Mouse (Mus musculus) hindbrain, embryonic 16.5 days (tissue): ENCODE results near the gene Mpzl1. TPM values are rescaled to one million over a fixed set of nuclear protein-coding genes. Genes with fewer than 3 reads are reported as not detected.
A peak's percentile ranks its signal among the peaks of the same experiment; 100 is the strongest.
"Not testable (repeated sequence)": the region's sequence is repeated elsewhere in the genome, so short reads cannot be mapped to it uniquely, and the experiment has no call there.

Source experiments
- ATAC-seq: fragments of 200-750 bp; cut with Nextera tagmentation; 2 replicates; pipeline ENCODE4 v1.8.0; 2017; ENCODE audit warnings: moderate TSS enrichment, moderate library complexity
- H3K27ac ChIP-seq: fragments of 300-500 bp; sonication (generic); 2 replicates; pipeline ENCODE4 v1.5.1; 2014; ENCODE audit warnings: low read depth, mild to moderate bottlenecking, control low read depth, low read length, moderate library complexity
- H3K27me3 ChIP-seq: fragments of 300-500 bp; sonication (generic); replicated peaks from 2 replicates; pipeline ENCODE4 v1.6.1; 2014; ENCODE audit warnings: low read length; ENCODE audit not compliant: control insufficient read depth, insufficient read depth
- H3K36me3 ChIP-seq: fragments of 300-500 bp; sonication (generic); 2 replicates; pipeline ENCODE4 v1.6.1; 2014; ENCODE audit warnings: mild to moderate bottlenecking, low read length, moderate library complexity, mixed read lengths; ENCODE audit not compliant: control insufficient read depth, insufficient read depth
- H3K4me1 ChIP-seq: fragments of 300-500 bp; sonication (generic); 2 replicates; pipeline ENCODE4 v1.6.1; 2014; ENCODE audit warnings: low read depth, low read length; ENCODE audit not compliant: control insufficient read depth, insufficient read depth
- H3K4me2 ChIP-seq: fragments of 300-500 bp; sonication (generic); 2 replicates; pipeline ENCODE4 v1.6.1; 2014; ENCODE audit warnings: mild to moderate bottlenecking, low read length, control low read depth, moderate library complexity
- H3K4me3 ChIP-seq: fragments of 300-500 bp; sonication (generic); 2 replicates; pipeline ENCODE4 v1.5.1; 2014; ENCODE audit warnings: mild to moderate bottlenecking, low read length, control low read depth, moderate library complexity
- H3K9ac ChIP-seq: fragments of 300-500 bp; sonication (generic); 2 replicates; pipeline ENCODE4 v1.6.1; 2014; ENCODE audit warnings: low read depth, mild to moderate bottlenecking, control low read depth, low read length, moderate library complexity
- H3K9me3 ChIP-seq: fragments of 300-500 bp; sonication (generic); 2 replicates; pipeline ENCODE4 v1.6.1; 2014; ENCODE audit warnings: mild to moderate bottlenecking, low read length, moderate library complexity; ENCODE audit not compliant: control insufficient read depth
- WGBS: fragments of 180-500 bp; shearing (Covaris S2); extraction: QIAGEN DNeasy Blood & Tissue Kit; methylation state at CpG from one replicate; pipeline ENCODE4 v1.1.7; 2014; 5-methylcytosine and 5-hydroxymethylcytosine counted together
- polyA plus RNA-seq: library from polyadenylated mRNA; unstranded; fragments of >200 nt; fragmentation: Nextera tagmentation; extraction: Ambion mirVana; gene quantifications from 2 replicates; pipeline ENCODE4 v1.2.1, GENCODE M21; 2015

Gene Mpzl1
- 163 and 169 TPM in 2 replicates for polyA plus RNA-seq

DNA sequence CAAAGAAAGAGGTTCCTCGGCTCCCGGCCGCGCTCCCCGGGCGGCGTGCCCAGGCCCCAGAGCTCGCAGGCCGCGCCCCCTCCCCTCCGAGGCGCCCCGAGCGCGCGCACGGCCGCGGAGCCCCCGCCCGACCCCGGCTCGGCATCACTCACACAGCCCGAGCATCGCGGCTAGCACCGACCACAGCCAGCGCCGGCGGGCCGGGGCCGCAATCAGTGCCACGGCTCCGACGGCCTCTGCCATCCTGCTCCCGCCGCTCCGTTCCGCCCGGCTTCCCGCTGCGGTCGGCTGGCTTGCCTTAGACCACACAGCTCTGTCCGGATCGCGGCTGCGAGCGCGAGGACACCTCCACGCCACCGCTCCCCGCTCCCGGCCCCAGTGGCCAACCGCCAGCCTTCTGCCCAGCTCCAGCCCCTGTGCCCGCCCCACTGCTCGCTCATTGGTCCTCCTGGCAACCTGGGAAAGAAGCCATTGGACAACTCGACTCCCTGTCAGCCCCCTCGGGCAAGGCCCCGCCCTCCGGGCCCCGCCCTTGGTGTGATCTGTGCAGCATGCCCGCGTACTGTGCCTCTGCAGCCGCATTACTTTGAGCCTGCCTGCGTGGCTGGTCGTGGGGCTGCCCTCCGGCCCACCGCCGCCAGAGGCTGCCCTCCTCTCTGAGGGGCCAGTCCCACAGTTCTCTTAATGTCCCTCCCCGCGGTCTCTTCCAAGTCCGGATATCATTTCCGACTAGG lies at the start of gene Mpzl1:
Mpzl1 (minus strand) TSS at position 388 of the 734 bp plus-strand sequence.
- peak within 1 kb of the TSS; percentile 84 for H3K9ac ChIP-seq
- WGBS: under 1% methylated on average over 51 of the region's 73 CpGs
- H3K9me3 ChIP-seq: no peaks in the 10 kb centered on the region
- H3K27me3 ChIP-seq: no peaks in the 10 kb centered on the region
- H3K4me3 ChIP-seq: peak within 1 kb of the TSS; percentile 67
- H3K36me3 ChIP-seq: no peaks in the 10 kb centered on the region
- peak within 1 kb of the TSS; percentile 95 for H3K27ac ChIP-seq
- peak within 1 kb of the TSS; percentile 85 for H3K4me2 ChIP-seq
- peaks cover 24% of the 10 kb centered on the region for H3K4me1 ChIP-seq
- peak; percentile 99 for ATAC-seq

DNA sequence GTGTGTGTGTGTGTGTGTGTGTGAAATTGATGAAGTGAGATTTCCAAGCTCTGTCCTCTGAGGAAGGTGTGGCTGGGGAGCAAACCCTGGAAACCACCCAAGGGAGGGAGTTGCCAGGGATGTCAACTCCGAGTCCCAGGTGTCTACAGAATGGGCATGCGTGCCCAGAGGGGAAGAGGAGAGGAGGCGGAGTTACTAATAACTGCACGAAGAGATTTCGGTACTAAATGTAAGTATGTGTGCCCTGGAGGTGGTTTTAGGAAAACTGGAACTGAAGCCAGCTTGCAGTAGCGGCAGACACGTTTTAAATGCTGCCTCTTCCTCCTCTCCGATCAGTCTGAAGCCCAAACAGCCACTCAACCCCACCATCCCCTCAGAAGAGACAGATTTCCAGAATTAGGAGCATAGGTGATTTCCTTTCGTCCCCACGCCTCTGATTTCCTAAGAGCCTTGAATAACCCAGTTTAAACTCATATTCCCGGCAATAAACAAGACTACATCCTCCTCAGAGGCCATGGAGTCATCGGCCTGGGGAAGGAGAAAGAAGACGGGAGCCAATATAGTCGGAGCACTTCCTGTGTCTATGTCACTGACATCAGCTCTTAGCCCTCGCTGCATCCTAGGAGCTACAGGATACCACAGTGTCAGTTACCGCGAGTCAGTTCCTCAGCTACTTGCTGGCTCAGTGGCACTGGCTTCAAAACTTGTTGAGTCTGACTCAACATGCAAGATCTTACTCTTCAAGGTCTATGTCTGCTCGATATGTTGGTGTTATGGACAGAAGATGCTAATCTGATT lies 47.9 kb upstream of the Mpzl1 start:
- H3K27me3 ChIP-seq: no peaks in the 10 kb centered on the region
- no peak overlapping the region for H3K9ac ChIP-seq
- H3K27ac ChIP-seq: no peak overlapping the region
- no peak overlapping the region for H3K4me3 ChIP-seq
- no peaks in the 10 kb centered on the region for H3K9me3 ChIP-seq
- ATAC-seq: no peak
- H3K4me1 ChIP-seq: no peaks in the 10 kb centered on the region
- no peak overlapping the region for H3K4me2 ChIP-seq
- no peaks in the 10 kb centered on the region for H3K36me3 ChIP-seq
- 81% methylated on average over 18 of the region's 18 CpGs for WGBS

DNA sequence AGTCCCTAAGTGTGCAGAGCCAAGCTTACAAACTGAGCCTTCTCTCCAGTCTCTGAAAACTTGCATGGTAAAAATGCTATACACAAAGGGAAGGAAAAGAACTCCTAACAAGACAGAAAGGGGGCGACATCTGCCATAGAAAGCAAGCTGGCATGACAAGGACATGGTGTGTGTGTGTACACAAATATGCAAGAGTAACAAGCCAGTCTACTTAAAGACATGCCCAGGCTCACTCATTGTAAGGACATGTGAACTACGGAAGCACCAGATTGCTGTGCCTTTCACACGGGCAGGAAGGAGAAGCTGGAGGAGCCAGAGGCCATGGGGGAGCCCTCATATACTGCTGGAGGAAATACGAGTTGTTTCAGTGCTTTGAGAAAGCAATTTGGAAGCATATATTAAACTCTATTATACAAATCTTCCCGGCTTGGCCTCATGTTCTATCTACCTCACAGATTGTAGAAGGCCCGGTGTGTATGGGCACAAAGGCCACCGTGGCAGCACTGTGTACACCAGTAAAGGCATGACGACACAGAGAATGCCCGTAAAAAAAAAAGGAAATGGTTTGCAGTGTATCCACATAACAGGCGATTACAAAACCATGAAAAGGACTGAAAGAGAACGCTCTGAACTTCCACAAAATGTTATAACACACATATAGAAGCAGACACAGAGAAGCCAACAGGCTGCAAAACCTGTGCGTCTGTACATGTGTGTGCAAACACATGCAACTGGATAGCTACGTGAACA lies 46.9 kb upstream of the Mpzl1 start:
- Histone ChIP-seq H3K9me3 (no peaks in the 10 kb centered on the region), H3K27me3 (no peaks in the 10 kb centered on the region), H3K4me2 (no peak overlapping the region), H3K4me3 (no peak overlapping the region), H3K36me3 (no peaks in the 10 kb centered on the region), H3K27ac (no peak overlapping the region), H3K9ac (no peak overlapping the region), H3K4me1 (no peaks in the 10 kb centered on the region)
- no peak for ATAC-seq
- 68% methylated on average over 13 of the region's 13 CpGs for WGBS

DNA sequence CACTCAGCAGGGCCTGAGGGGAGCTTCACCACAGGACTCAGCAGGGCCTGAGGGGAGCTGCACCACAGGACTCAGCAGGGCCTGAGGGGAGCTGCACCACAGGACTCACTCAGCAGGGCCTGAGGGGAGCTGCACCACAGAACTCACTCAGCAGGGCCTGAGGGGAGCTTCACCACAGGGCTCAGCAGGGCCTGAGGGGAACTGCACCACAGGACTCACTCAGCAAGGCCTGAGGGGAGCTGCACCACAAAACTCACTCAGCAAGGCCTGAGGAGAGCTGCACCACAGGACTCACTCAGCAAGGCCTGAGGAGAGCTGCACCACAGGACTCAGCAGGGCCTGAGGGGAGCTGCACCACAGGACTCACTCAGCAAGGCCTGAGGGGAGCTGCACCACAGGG lies 45.7 kb upstream of the Mpzl1 start:
- ATAC-seq, H3K9ac ChIP-seq, H3K4me2 ChIP-seq, H3K27ac ChIP-seq, H3K36me3 ChIP-seq, H3K4me1 ChIP-seq, H3K27me3 ChIP-seq, H3K4me3 ChIP-seq, H3K9me3 ChIP-seq: not testable (repeated sequence)

DNA sequence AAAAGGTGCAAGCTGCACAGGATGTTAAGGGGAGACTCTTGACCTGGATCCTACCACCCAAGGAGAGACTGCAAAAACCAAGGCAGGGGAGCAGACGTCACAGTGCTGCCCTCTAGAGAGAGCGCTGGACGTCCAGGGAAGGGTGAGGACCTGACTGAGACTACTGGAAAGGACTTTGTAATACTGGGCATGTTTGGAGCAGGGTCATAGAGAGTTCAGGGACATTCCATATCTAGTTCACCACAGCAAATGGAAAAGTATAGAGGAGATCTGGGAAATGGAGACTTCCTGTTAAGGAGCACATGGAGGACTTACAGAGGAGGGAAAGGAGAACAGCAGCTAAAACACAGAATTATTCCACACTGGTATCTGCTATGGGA lies 45.3 kb upstream of the Mpzl1 start:
- 38% methylated on average over 3 of the region's 3 CpGs for WGBS
- Histone ChIP-seq H3K27me3 (no peaks in the 10 kb centered on the region), H3K4me2 (no peak overlapping the region), H3K36me3 (no peaks in the 10 kb centered on the region), H3K27ac (no peak overlapping the region), H3K9me3 (no peaks in the 10 kb centered on the region), H3K9ac (no peak overlapping the region), H3K4me1 (no peaks in the 10 kb centered on the region), H3K4me3 (no peak overlapping the region)
- no peak for ATAC-seq

DNA sequence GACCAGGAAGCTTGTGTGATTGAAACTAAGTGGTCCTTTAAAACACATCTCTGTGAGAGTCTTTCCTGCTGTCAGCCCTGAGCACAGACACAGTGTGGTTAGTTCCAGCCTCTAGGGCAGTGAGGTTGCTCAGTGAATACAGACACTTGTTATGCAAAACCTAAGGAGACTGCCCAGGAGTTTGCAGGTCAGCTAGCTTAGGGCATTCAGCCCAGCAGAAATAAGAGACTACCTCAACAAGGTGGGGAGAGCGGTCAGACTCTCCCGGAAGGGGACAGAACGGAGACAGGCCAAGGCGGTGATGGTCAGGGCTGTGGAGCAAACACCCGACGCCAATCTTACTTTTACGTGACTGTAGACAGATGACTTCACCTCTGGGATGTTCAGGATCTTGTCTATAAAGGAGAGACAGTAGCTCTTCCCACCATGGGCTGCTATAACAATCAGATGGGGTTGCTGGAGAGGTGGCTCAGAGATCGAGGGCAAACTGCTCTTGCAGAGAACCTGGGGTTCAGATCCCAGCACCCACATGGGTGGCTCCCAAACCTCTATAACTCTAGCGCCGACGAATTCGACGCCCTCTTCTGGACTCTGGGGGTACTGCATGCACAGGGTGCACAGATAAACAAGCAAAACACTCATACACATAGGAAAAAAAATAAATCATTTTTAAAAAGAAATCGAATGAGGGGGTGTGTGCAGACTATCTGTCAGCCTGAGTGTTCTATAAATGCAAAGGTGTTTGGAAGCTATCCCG lies 44.7 kb upstream of the Mpzl1 start:
- Histone ChIP-seq H3K4me1 (no peaks in the 10 kb centered on the region), H3K9ac (no peak overlapping the region), H3K27me3 (no peaks in the 10 kb centered on the region), H3K4me3 (no peak overlapping the region), H3K27ac (no peak overlapping the region), H3K36me3 (no peaks in the 10 kb centered on the region), H3K9me3 (no peaks in the 10 kb centered on the region), H3K4me2 (no peak overlapping the region)
- ATAC-seq: no peak
- 71% methylated on average over 15 of the region's 15 CpGs for WGBS

DNA sequence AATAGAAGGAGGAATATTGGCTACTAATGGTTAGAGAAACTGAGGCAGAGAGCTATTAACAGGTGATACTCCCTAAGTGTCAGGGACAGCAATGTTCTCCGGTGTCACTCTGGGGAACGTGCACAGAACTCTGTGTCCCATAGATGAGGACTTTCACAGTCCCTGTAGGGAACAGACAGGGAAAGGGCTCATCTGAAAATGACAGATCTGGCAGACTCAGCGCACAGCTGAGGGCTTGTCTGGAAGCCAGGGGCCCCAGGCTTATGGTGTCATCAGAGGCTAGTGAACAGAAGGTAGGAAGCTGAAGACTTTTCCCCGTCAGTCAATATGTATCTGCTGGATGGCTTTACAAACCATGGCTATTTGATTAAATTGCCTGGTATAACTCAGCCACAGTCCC lies 43.2 kb upstream of the Mpzl1 start:
- Histone ChIP-seq H3K4me2 (no peak overlapping the region), H3K9me3 (no peaks in the 10 kb centered on the region), H3K4me3 (no peak overlapping the region), H3K9ac (no peak overlapping the region), H3K36me3 (no peaks in the 10 kb centered on the region), H3K27ac (no peak overlapping the region), H3K27me3 (no peaks in the 10 kb centered on the region), H3K4me1 (no peaks in the 10 kb centered on the region)
- WGBS: 60% methylated on average over 4 of the region's 4 CpGs
- ATAC-seq: no peak

DNA sequence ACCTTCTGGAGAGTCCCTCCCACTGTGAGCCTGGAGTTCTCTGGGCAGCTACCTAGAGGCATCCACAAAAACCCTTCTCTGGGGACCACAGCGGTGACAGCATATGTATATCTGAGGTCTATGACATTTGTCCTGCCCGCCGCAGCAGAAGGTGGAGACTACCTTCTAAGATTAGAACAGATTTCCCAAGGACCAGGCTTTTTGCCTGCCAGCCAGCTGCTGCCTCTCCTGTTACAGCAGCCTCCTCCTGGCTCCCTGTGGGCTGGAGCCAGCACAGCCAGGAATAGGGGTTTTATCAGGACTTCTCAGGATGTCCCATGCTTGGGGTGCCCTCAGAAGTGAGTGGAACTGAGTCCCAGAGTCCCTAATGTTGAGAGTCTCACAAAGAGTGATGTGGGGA lies 42.7 kb upstream of the Mpzl1 start:
- Histone ChIP-seq H3K27me3 (no peaks in the 10 kb centered on the region), H3K9ac (no peak overlapping the region)
- ATAC-seq: no peak

More for the DNA sequence above, 42.7 kb upstream of the Mpzl1 start:
- WGBS: 63% methylated on average over 3 of the region's 3 CpGs
- no peaks in the 10 kb centered on the region for H3K4me1 ChIP-seq
- H3K9me3 ChIP-seq: no peaks in the 10 kb centered on the region
- no peak overlapping the region for H3K27ac ChIP-seq
- no peak overlapping the region for H3K4me3 ChIP-seq
- H3K36me3 ChIP-seq: no peaks in the 10 kb centered on the region
- H3K4me2 ChIP-seq: no peak overlapping the region
